11 mouse cellular contexts compared by ENCODE assay signal in the genomic region with DNA sequence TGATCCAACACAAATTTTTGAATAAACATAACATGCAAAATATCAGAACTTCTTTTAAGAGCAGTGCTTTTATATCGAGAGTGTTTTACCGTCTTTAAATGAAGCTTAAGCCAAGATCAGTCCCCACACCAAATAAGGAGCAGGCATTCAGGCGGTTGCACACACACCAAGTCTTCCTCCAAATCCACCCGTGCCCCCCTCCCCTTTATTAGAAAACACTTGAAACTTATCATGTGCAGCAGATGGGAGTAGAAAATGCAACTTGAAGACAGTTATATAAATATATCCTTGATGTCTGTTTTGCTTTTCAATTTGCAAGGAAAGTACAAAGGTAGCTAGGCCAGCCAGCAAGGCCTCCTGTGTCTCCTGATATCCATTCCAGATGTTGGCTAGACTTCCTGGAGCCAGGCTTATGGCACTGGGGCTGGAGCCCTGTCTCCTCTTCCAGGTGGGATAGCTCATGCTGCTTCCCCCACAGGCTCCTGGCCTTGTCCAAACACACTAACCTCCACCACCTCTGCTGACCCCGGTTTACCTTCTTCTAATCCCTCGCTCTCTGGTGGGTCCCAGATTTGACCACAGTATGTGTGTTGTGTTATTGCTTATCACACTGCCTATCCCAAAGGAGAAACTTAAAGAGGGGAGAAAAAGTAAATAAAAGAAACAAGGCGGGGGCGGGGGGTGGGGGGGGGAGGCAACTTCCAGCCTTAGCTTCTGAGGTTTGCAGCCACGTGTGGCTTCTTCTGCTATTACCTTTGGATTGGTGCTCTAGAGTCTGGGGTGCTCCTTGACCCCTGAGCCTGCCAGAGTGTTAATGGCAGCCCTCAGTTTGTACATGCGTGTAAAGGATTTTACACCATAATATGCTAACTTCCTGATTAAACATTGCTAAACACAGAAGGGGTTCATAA.
DNase-seq lines count a peak whose midpoint lies in the region; ATAC-seq lines count a peak whose summit lies in the region.
"Had no signal": no experiment of that assay in that cellular context is flagged by ENCODE, and none has a peak within 500 bp of the region (broad histone marks: within the 10 kb centered on the region; RNA-seq: fewer than 3 reads in every experiment).

No protein-coding gene starts in this region.

- H3K4me3 ChIP-seq in kidney, embryonic 16.5 days (ENCODE audit: low read length): no peak overlapping the region
- no peak overlapping the region for H3K4me3 ChIP-seq in limb, embryonic 10.5 days
- H3K4me3 ChIP-seq: midbrain, embryonic 15.5 days had no signal

- H3K27ac ChIP-seq in kidney, embryonic 16.5 days (ENCODE audit: low read length): peak overlapping the region; percentile 74; the same call in 1 of the 2 replicates
- H3K27ac ChIP-seq in limb, embryonic 10.5 days: peak overlapping the region; percentile 81
- H3K27ac ChIP-seq: midbrain, embryonic 15.5 days had no signal

- peak; percentile 93 for ATAC-seq in kidney, embryonic 16.5 days (ENCODE audit: low FRiP score, low TSS enrichment)
- no peak for ATAC-seq in activated CD4-positive, CD25-positive, alpha-beta regulatory T cell, adult 4 months
- ATAC-seq: midbrain, embryonic 15.5 days had no signal

- H3K36me3 ChIP-seq in kidney, embryonic 16.5 days (ENCODE audit: insufficient read depth, low read length): no peaks in the 10 kb centered on the region
- no peaks in the 10 kb centered on the region for H3K36me3 ChIP-seq in limb, embryonic 10.5 days
- H3K36me3 ChIP-seq: midbrain, embryonic 15.5 days had no signal

- H3K9me3 ChIP-seq in kidney, embryonic 16.5 days (ENCODE audit: low read length): no peaks in the 10 kb centered on the region
- H3K9me3 ChIP-seq in limb, embryonic 10.5 days (replicated peaks): no peaks in the 10 kb centered on the region
- H3K9me3 ChIP-seq: midbrain, embryonic 15.5 days had no signal

- H3K4me2 ChIP-seq in kidney, embryonic 16.5 days (replicated peaks; ENCODE audit: low read depth, low read length): no peak overlapping the region
- H3K4me2 ChIP-seq: midbrain, embryonic 15.5 days had no signal

- DNase-seq in kidney, adult 11 months: no peak
- DNase-seq in embryo, embryonic 10 days (ENCODE audit: low spot score): peak; percentile 82
- DNase-seq in heart, adult 11 months: peak; percentile 96
- DNase-seq in limb, embryonic 10.5 days (ENCODE audit: low spot score): peak; percentile 77
- no peak for DNase-seq in spleen, adult 18-20 months
- DNase-seq in thymus, adult 18-20 months: no peak
- DNase-seq: layer of hippocampus, adult 9-11 months had no signal

- 17% methylated on average over 10 of the region's 10 CpGs for WGBS in kidney, embryonic 16.5 days
- 23% methylated on average over 10 of the region's 10 CpGs for WGBS in limb, embryonic 10.5 days

- no peak overlapping the region for H3K9ac ChIP-seq in kidney, embryonic 16.5 days (replicated peaks; ENCODE audit: low read length)
- H3K9ac ChIP-seq: midbrain, embryonic 15.5 days had no signal

- no peaks in the 10 kb centered on the region for H3K27me3 ChIP-seq in kidney, embryonic 16.5 days (ENCODE audit: insufficient read depth, low read length)
- H3K27me3 ChIP-seq in limb, embryonic 10.5 days (ENCODE audit: low read depth, poor library complexity, severe bottlenecking): no peaks in the 10 kb centered on the region
- H3K27me3 ChIP-seq: CH12.LX; midbrain, embryonic 15.5 days had no signal

- peaks cover 14% of the 10 kb centered on the region for H3K4me1 ChIP-seq in kidney, embryonic 16.5 days (ENCODE audit: insufficient read depth, low read length)
- peaks cover 34% of the 10 kb centered on the region for H3K4me1 ChIP-seq in limb, embryonic 10.5 days
- H3K4me1 ChIP-seq: midbrain, embryonic 15.5 days had no signal

Comparison
In these comparisons a context has a peak if more than half of its experiments do, and no peak if none do; other contexts are left out.
1. DNase-seq: peak in embryo, embryonic 10 days (single experiment), heart, adult 11 months (single experiment) and limb, embryonic 10.5 days (single experiment); none in kidney, adult 11 months (single experiment), spleen, adult 18-20 months (0 of 2) and thymus, adult 18-20 months (0 of 2).